Mouse (Mus musculus) megakaryocyte-erythroid progenitor cell, adult 5 weeks (primary cell): ENCODE results near the gene Ddx28. TPM values are rescaled to one million over a fixed set of nuclear protein-coding genes. Genes with fewer than 3 reads are reported as not detected.

ENCODE experiments used
- polyA plus RNA-seq: library from polyadenylated mRNA; stranded (reverse); fragments of >175 nt; gene quantifications from 2 replicates; pipeline ENCODE4 v1.2.3, GENCODE M21; 2012

Gene Ddx28
- polyA plus RNA-seq: 25.8 and 27.4 TPM in 2 replicates

DNA sequence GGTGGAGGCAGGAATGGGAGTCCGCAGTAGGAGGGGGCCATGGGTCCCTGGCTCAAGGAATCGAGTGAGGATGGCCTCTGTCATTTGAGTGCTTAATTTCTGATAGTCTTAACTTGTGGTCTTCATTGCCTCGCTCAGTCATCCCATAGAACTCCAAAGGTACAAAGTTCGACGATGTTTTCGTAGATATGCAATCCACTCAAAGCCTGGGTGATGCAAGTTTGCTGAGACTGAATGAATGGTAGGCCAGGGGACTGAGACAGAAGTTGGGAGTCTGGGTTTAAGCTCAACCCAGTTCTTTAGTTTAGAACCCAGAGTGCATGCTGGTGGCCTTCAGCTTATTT, at the start of gene Ddx28:
Gene Ddx28, minus strand, starts transcription at position 240 of the 344 bp plus-strand sequence.

DNA sequence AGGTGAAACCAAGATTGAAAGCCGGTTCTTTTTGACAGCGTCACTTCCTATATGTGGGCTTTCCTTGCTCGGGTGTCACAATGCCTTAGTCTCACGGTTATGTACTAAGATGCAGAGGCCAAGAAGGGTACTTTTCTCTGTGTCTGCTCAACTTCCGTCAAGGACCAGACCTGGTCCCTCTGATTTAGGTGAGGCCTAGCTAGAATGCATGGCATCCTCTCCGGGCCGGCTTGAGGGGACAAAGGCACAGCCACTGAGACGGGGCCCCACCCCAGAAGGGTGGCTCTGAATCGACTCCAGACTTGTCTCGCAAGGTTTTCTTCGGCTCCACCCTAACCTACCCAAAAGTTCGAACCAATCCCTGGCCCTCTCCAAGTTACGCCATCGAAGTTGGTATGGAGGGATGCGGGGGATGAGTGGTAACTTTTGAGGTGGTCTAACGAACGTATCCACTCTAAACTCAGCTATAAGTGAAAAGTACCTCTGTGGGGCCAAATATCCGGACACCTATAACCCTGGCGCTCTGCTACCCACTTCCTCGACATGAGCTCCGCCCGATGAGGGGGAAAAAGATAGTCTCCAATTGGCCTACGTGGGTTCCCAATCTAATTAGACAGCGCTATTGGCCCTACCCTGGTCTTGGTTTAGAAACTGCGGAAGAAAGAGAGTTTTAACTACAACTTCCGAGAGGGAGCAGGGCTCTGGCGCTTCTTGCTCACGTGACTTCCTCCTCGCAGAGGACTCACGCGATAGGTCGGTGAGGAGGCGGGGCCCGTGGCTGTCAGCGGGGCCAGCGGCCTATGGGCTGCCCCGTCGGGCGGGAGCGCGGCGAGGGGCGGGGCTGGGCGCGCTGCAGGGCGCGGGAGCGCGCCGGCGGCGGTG, 47.3 kb upstream of the Ddx28 start, which contains the start of gene Nfatc3:
Gene Nfatc3, plus strand, starts transcription at position 110 of the 882 bp plus-strand sequence.

DNA sequence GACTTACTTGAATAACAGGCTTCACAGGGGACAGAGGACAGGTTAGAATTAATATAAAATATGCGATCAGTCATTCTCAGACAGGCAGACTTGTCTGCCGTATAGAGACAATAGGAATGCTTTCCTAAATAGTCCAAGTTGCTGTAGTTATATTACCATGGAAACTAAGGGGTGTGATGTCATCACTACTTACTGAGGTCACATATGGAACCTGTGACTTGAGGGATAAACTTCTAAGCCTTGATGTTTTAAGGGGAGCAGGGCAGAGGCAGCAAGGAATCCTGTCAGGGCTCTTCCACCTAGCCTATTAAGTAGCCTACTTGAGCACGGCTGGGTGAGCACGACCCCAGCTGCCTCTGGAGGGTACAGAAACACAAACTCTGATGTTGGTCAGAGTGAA, 5.8 kb downstream of the Ddx28 start, which contains the start of gene Dpep2nb:
Gene Dpep2nb, minus strand, starts transcription at position 101 of the 400 bp plus-strand sequence.

DNA sequence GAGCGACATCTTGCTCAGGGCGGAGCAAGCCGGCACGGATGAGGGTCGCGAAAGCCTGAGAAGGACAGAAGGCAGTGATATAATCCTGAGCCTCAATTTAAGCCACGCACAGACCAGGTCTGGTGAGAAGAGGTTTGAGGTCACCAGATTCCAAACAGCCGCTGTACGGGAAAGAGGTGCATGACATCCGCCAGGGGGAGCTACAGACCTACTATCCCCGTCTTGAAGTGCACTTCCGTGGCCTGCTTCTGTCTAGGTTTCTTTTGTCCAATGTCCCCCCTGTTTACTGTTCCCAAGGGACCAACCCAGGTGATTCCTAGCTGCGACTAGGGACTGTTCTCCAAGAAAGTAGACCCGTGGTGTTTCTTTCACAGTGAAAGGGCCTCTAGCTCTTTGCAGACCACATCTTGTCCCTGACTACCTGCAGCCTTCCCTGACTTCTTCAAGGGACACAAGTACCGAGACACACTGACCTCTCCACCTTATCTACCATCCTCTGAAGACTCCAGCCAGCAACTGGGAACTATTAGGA, 20.8 kb downstream of the Ddx28 start, which contains the start of gene Dus2:
Gene Dus2, plus strand, starts transcription at position 482 of the 532 bp plus-strand sequence.

DNA sequence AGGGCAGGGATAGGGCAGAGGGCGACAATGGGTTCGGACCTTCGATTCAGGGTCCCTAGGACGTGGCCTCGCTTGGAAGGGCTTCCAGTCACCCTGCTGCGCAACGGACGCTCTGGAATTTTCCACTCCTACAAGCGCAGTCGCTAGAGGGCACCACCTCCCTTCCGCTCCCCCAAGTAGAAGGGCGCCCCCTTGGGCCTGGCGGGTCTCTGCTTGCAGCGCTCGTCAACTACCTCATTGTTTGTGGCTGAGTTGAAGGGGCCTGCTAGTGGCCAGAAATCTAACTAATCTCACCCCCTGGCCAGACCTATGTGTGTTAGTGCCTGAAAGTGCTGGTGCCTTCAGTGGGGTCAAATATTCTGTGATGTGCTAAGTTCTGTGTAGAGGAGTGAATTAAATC, 32.4 kb downstream of the Ddx28 start, which contains the start of gene Dpep3:
Gene Dpep3, minus strand, starts transcription at position 105 of the 400 bp plus-strand sequence.

DNA sequence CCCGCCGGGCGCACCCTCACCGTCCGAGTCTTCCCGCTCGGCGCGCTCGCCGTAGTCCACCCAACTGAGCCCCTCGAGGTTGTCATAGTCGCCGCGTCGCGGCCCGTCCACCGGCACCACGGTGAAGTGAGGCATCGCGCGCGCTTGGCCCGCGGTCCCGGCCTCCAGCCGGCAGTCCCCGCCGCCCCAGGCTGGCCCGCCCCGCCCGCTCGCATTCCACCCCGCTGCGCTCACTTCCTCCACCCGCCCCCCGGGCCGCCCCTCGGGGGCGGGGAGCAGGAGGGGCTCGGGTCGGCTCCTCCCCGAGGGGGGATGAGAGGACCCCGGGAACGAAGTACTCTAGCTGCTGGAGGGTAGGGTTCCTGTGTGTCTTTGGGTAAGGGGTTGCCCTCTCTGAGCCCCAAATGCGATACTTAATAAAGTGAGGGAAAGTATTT, 45.8 kb downstream of the Ddx28 start, which contains the start of gene Slc12a4:
Gene Slc12a4, minus strand, starts transcription at position 193 of the 437 bp plus-strand sequence.

Other genes starting within 250 kb of the Ddx28 start
- gene Ranbp10, start 184.5 kb downstream of the Ddx28 start, polyA plus RNA-seq: 18.8 and 21.4 TPM in 2 replicates
- not detected in 2 replicates for gene Tsnaxip1, start 184.2 kb downstream of the Ddx28 start, polyA plus RNA-seq
- gene Cenpt, start 158.6 kb downstream of the Ddx28 start, polyA plus RNA-seq: 19.2 and 20.7 TPM in 2 replicates
- 26.9 and 29.1 TPM in 2 replicates for gene Thap11, start 156.8 kb downstream of the Ddx28 start, polyA plus RNA-seq
- 152 and 172 TPM in 2 replicates for gene Nutf2, start 151.3 kb downstream of the Ddx28 start, polyA plus RNA-seq
- gene Edc4, start 131.0 kb downstream of the Ddx28 start, polyA plus RNA-seq: 20.8 and 31.4 TPM in 2 replicates
- gene Nrn1l, start 118.3 kb downstream of the Ddx28 start, polyA plus RNA-seq: 1.1 and 2.7 TPM in 2 replicates
- gene Pskh1, start 111.4 kb downstream of the Ddx28 start, polyA plus RNA-seq: 11.2 and 12.3 TPM in 2 replicates
- 0.23 and 0.56 TPM in 2 replicates for gene Ctrl, start 78.0 kb downstream of the Ddx28 start, polyA plus RNA-seq
- 590 and 652 TPM in 2 replicates for gene Psmb10, start 73.4 kb downstream of the Ddx28 start, polyA plus RNA-seq
- gene Lcat, start 68.5 kb downstream of the Ddx28 start, polyA plus RNA-seq: 0.78 and 0.79 TPM in 2 replicates
- 10.0 and 12.7 TPM in 2 replicates for gene Slc12a4, start 45.8 kb downstream of the Ddx28 start, polyA plus RNA-seq
- not detected in 2 replicates for gene Dpep3, start 32.5 kb downstream of the Ddx28 start, polyA plus RNA-seq
- 3.3 and 4.1 TPM in 2 replicates for gene Dus2, start 20.5 kb downstream of the Ddx28 start, polyA plus RNA-seq
- not detected in 2 replicates for gene Dpep2nb, start 5.9 kb downstream of the Ddx28 start, polyA plus RNA-seq
- 11.1 and 13.5 TPM in 2 replicates for gene Nfatc3, start 47.0 kb upstream of the Ddx28 start, polyA plus RNA-seq
- gene Esrp2, start 125.1 kb upstream of the Ddx28 start, polyA plus RNA-seq: 0.71 and 3.2 TPM in 2 replicates
- 11.0 and 14.7 TPM in 2 replicates for gene Pla2g15, start 138.5 kb upstream of the Ddx28 start, polyA plus RNA-seq
- gene Slc7a6, start 157.0 kb upstream of the Ddx28 start, polyA plus RNA-seq: 11.6 and 15.8 TPM in 2 replicates
- 29.0 and 42.4 TPM in 2 replicates for gene Slc7a6os, start 199.1 kb upstream of the Ddx28 start, polyA plus RNA-seq
- gene Prmt7, start 199.1 kb upstream of the Ddx28 start, polyA plus RNA-seq: 26.8 and 28.8 TPM in 2 replicates